ENCODE assay signal across 13 mouse cellular contexts in genomic region chr15:86295722-86296288, GRCm38 (mm10).
"Had no signal": no experiment of that assay in that cellular context is flagged by ENCODE, and none has a peak within 500 bp of the region (broad histone marks: within the 10 kb centered on the region; RNA-seq: fewer than 3 reads in every experiment).

No protein-coding gene starts in this region.

- DNase-seq: kidney, adult 2 months; kidney, postnatal 14 days; layer of hippocampus, postnatal 36 days; liver; liver, embryonic 13.5 days; liver, postnatal 0 days; right cerebral cortex, adult 18-20 months; right cerebral cortex, postnatal 25 days; thymus, postnatal 36 days had no signal

- H3K4me3 ChIP-seq: kidney, embryonic 15.5 days; limb, embryonic 12.5 days; liver, embryonic 13.5 days; lung, embryonic 15.5 days; neural tube, embryonic 15.5 days had no signal

- H3K27me3 ChIP-seq: kidney, embryonic 15.5 days; limb, embryonic 12.5 days; liver, embryonic 13.5 days; lung, embryonic 15.5 days; neural tube, embryonic 15.5 days had no signal

- ATAC-seq: liver, postnatal 0 days had no signal

- H3K9ac ChIP-seq: kidney, embryonic 15.5 days; limb, embryonic 12.5 days; liver, embryonic 13.5 days; liver, postnatal 0 days; lung, embryonic 15.5 days; neural tube, embryonic 15.5 days had no signal

- H3K4me1 ChIP-seq: lung, embryonic 15.5 days had no signal

- H3K27ac ChIP-seq: kidney, embryonic 15.5 days; limb, embryonic 12.5 days; liver, embryonic 13.5 days; lung, embryonic 15.5 days; neural tube, embryonic 15.5 days had no signal

- H3K4me2 ChIP-seq: kidney, embryonic 15.5 days; limb, embryonic 12.5 days; liver, embryonic 13.5 days; lung, embryonic 15.5 days; neural tube, embryonic 15.5 days had no signal

- H3K36me3 ChIP-seq: kidney, embryonic 15.5 days; limb, embryonic 12.5 days; liver, embryonic 13.5 days; lung, embryonic 15.5 days; neural tube, embryonic 15.5 days had no signal

- H3K9me3 ChIP-seq: kidney, embryonic 15.5 days; limb, embryonic 12.5 days; liver, embryonic 13.5 days; lung, embryonic 15.5 days; neural tube, embryonic 15.5 days had no signal
